Mouse (Mus musculus): ENCODE measurements around the gene Dcakd. TPM values are rescaled to one million over a fixed set of nuclear protein-coding genes. Genes with fewer than 3 reads are reported as not detected.

The Dcakd gene
- polyA plus RNA-seq, 1 experiment = not detected

GRCm38 (mm10) chr11:102996991-102997770 lies 31.0 kb downstream of the Dcakd start:
- no peak overlapping the region for H3K27ac ChIP-seq (ENCODE audit: insufficient read depth, low read depth, low read length)
- H3K4me3 ChIP-seq (ENCODE audit: insufficient read depth, low read depth, low read length) = no peak overlapping the region
- WGBS = 90% methylated on average over 12 of the region's 12 CpGs
- peaks cover 18% of the 10 kb centered on the region for H3K4me1 ChIP-seq (ENCODE audit: control insufficient read depth, insufficient read depth, low read length)
- TF ChIP-seq POLR2A (IDR thresholded peaks at IDR 0.05; ENCODE audit: insufficient read depth, low read depth, low read length) (no peak), CTCF (IDR thresholded peaks at IDR 0.05; ENCODE audit: insufficient read depth, low read depth, low read length) (no peak)

DNA sequence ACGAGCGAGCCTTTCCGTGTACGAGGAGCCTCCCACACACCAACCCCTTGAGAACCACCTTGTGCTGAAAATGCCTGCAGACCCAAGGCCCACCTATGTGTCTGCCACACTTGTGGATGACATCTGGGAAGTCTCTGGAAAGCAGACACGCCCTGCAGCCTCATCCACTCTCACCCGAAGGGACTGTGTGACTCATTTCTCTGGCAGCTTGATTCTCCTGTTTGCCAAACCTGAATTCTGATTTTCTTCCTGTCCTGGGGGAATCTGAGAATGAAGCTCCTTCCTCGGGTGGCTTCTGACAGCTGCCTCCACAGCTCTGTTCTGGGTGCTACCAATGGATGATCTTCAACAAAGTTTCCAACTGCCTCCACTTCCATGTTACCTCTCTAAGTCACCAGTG lies 31.7 kb downstream of the Dcakd start:
- TF ChIP-seq POLR2A (IDR thresholded peaks at IDR 0.05; ENCODE audit: insufficient read depth, low read depth, low read length) = no peak
- TF ChIP-seq CTCF (IDR thresholded peaks at IDR 0.05; ENCODE audit: insufficient read depth, low read depth, low read length) = no peak
- H3K4me1 ChIP-seq (ENCODE audit: control insufficient read depth, insufficient read depth, low read length) = peaks cover 25% of the 10 kb centered on the region
- 70% methylated on average over 7 of the region's 7 CpGs for WGBS
- H3K27ac ChIP-seq (ENCODE audit: insufficient read depth, low read depth, low read length) = no peak overlapping the region; the same call in 1 of the 2 replicates
- no peak overlapping the region for H3K4me3 ChIP-seq (ENCODE audit: insufficient read depth, low read depth, low read length)

DNA sequence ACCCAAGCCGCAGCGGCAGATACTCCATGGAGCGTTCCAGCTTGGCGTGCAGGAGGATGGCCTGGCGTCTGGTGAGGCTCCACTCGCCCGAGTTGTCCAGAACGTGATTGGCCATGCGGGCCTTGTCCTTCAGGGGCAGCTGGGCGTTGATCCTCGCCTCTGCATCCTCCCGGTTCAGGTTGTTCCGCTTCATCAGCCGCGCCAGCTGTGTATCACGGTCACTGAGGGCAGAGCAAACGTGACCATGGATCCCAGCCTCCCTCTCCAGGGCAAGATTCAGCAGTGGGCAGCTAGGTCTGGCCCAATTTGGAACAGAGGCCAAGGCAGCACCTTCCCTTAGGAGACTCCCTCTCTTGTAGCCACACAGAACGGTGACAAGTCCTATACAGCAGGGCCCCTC lies 33.2 kb downstream of the Dcakd start:
- 88% methylated on average over 18 of the region's 18 CpGs for WGBS
- peaks cover 28% of the 10 kb centered on the region for H3K4me1 ChIP-seq (ENCODE audit: control insufficient read depth, insufficient read depth, low read length)
- H3K4me3 ChIP-seq (ENCODE audit: insufficient read depth, low read depth, low read length) = no peak overlapping the region
- H3K27ac ChIP-seq (ENCODE audit: insufficient read depth, low read depth, low read length) = no peak overlapping the region
- no peak for TF ChIP-seq CTCF (IDR thresholded peaks at IDR 0.05; ENCODE audit: insufficient read depth, low read depth, low read length)

- H3K4me1 ChIP-seq (ENCODE audit: control insufficient read depth, insufficient read depth, low read length) = peaks cover 22% of the 10 kb centered on the region
- no peak overlapping the region for H3K27ac ChIP-seq (ENCODE audit: insufficient read depth, low read depth, low read length)
- TF ChIP-seq CTCF (IDR thresholded peaks at IDR 0.05; ENCODE audit: insufficient read depth, low read depth, low read length) = no peak
- TF ChIP-seq POLR2A (IDR thresholded peaks at IDR 0.05; ENCODE audit: insufficient read depth, low read depth, low read length) = no peak
- WGBS = 43% methylated on average over 17 of the region's 17 CpGs
- H3K4me3 ChIP-seq (ENCODE audit: insufficient read depth, low read depth, low read length) = no peak overlapping the region
Measured at GRCm38 (mm10) chr11:102993420-102994029, 34.6 kb downstream of the Dcakd start.

DNA sequence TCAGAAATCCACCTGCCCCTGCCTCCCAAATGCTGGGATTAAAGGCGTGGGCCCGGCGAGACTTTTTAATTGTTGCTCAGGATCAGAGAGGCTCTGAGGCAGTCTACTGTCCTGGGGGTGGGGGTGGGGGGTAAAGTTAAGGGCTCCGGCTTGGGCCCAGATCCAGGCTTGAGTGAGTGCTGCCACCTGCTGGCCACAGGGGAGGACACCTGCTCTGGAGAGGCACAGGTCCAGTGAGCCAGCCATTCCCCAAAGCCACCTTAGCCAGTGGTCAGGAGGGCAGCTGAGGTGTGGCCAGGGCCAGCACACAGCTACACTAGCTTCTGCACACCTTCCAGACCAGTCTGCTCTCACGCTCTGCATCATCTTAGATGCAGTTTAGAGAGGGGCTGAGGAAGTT lies 35.2 kb downstream of the Dcakd start:
- TF ChIP-seq POLR2A (IDR thresholded peaks at IDR 0.05; ENCODE audit: insufficient read depth, low read depth, low read length) (no peak), CTCF (IDR thresholded peaks at IDR 0.05; ENCODE audit: insufficient read depth, low read depth, low read length) (peak; percentile 72)
- no peak overlapping the region for H3K27ac ChIP-seq (ENCODE audit: insufficient read depth, low read depth, low read length)
- H3K4me1 ChIP-seq (ENCODE audit: control insufficient read depth, insufficient read depth, low read length) = peaks cover 22% of the 10 kb centered on the region
- WGBS = 26% methylated on average over 5 of the region's 5 CpGs
- no peak overlapping the region for H3K4me3 ChIP-seq (ENCODE audit: insufficient read depth, low read depth, low read length)

DNA sequence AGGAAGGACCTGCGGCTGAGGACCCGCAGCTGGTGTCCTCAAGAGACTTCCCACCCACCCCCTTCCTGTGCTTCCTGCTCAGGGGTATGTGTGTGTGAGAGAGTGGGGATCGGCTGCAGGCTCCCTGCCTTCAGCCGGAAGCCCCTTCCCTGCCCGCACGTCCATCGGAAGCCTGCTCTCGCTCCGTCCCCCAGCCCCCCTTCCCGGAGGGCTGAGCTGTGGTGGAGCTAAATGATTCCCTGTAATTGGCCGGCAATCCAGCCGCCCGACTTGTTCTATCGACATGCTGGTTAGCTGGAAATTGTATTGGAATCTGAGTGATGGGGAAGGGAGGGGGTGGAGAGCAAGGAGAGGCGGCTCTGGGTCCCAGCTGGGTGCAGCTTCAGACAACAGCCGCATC lies 36.5 kb downstream of the Dcakd start:
- WGBS = 19% methylated on average over 16 of the region's 16 CpGs
- H3K4me3 ChIP-seq (ENCODE audit: insufficient read depth, low read depth, low read length) = no peak overlapping the region
- H3K4me1 ChIP-seq (ENCODE audit: control insufficient read depth, insufficient read depth, low read length) = peaks cover 22% of the 10 kb centered on the region
- no peak for TF ChIP-seq POLR2A (IDR thresholded peaks at IDR 0.05; ENCODE audit: insufficient read depth, low read depth, low read length)
- no peak for TF ChIP-seq CTCF (IDR thresholded peaks at IDR 0.05; ENCODE audit: insufficient read depth, low read depth, low read length)
- no peak overlapping the region for H3K27ac ChIP-seq (ENCODE audit: insufficient read depth, low read depth, low read length)

DNA sequence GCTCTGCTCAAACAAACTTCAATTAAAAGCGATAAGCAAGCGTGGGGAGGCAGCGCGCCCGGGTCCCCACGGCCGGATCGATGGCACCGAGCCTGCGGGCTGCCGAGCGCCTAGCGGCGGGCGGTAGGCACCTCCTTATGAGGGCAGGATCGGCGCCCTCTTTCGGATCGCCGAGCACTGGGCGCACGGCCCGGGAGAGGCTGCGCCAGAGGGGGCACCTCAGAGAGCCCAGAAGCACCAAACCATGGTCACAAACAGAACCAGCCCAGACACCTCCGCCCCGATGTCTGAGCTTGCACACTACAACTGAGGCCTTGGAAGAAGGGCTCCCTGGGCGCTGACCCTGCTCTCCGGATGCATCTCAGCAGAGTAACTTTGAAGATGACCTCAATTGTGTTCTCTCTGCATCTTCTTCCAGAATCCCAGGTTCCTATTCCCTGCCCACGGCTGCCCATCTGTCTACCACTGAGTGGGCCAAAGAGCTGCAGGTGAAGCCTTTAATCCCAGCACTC lies 37.9 kb downstream of the Dcakd start:
- Histone ChIP-seq H3K4me1 (ENCODE audit: control insufficient read depth, insufficient read depth, low read length) (peaks cover 22% of the 10 kb centered on the region), H3K4me3 (ENCODE audit: insufficient read depth, low read depth, low read length) (peak overlapping the region; percentile 37), H3K27ac (ENCODE audit: insufficient read depth, low read depth, low read length) (no peak overlapping the region)
- TF ChIP-seq CTCF (IDR thresholded peaks at IDR 0.05; ENCODE audit: insufficient read depth, low read depth, low read length) (no peak; the same call in 1 of the 2 replicates), POLR2A (IDR thresholded peaks at IDR 0.05; ENCODE audit: insufficient read depth, low read depth, low read length) (no peak)
- 4% methylated on average over 29 of the region's 29 CpGs for WGBS

DNA sequence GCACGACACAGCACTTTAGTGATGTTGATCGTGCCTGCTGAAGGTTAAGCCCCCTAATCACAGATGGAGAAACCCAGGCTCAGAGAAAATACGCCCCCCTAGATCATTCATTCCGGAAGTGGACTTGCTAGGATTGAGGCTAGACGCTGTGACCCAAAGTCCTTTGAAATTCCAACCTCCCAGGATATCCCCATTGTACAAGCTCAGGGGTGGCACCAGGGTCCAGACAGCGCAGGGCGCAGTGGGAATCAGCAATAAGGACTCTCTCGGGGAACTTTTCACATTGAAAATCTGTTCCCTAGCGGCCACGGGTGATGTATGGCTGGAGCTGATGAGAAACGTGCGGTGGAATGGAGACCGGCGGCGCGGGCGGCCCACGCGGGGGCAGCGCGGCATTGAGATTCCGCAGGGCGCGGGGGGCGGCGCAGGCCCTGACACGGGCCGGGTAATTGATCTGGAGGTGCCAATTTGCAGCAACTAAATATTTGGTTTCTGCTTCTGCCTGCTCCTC lies 38.4 kb downstream of the Dcakd start:
- TF ChIP-seq CTCF (IDR thresholded peaks at IDR 0.05; ENCODE audit: insufficient read depth, low read depth, low read length) = no peak; the same call in 1 of the 2 replicates
- no peak for TF ChIP-seq POLR2A (IDR thresholded peaks at IDR 0.05; ENCODE audit: insufficient read depth, low read depth, low read length)
- peak overlapping the region; percentile 37 for H3K4me3 ChIP-seq (ENCODE audit: insufficient read depth, low read depth, low read length)
- H3K4me1 ChIP-seq (ENCODE audit: control insufficient read depth, insufficient read depth, low read length) = peaks cover 22% of the 10 kb centered on the region
- no peak overlapping the region for H3K27ac ChIP-seq (ENCODE audit: insufficient read depth, low read depth, low read length)
- 13% methylated on average over 28 of the region's 28 CpGs for WGBS

DNA sequence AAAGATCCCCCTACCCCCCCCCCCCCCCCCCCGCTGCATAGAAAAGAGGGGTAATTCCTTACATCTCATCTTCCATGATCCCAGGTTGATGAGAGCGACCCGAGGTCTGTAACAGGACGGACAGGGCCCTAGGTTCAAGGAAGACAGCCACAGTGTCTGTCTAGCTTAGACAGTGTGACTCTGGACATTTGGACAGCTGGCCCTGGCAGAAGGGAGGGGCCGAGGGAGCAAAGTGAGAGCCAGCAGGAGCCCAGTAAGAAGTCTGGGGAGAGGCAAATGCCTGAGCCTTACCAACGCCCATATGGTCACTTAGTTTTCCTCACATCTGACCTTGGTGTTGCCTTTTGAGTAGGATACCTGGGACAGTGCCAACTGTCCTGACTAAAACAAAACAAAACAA lies 43.0 kb downstream of the Dcakd start:
- 67% methylated on average over 6 of the region's 6 CpGs for WGBS
- H3K27ac ChIP-seq (ENCODE audit: insufficient read depth, low read depth, low read length) = no peak overlapping the region
- H3K4me1 ChIP-seq (ENCODE audit: control insufficient read depth, insufficient read depth, low read length) = peaks cover 12% of the 10 kb centered on the region
- TF ChIP-seq POLR2A (IDR thresholded peaks at IDR 0.05; ENCODE audit: insufficient read depth, low read depth, low read length) = no peak
- TF ChIP-seq CTCF (IDR thresholded peaks at IDR 0.05; ENCODE audit: insufficient read depth, low read depth, low read length) = no peak
- no peak overlapping the region for H3K4me3 ChIP-seq (ENCODE audit: insufficient read depth, low read depth, low read length)

All from olfactory bulb, adult 2 months (tissue).